Mouse (Mus musculus) stomach, embryonic 16.5 days (tissue): ENCODE measurements at regions not wholly inside any gene's neighbourhood (a gene's known extent, or its start where the extent isn't known, plus 50 kb on each side); places are given as distances from the start of the nearest gene placed in this dataset.
A peak's percentile ranks its signal among the peaks of the same experiment; 100 is the strongest.

Experiments used
- ATAC-seq: fragments of 200-750 bp; cut with Nextera tagmentation; 2 replicates; pipeline ENCODE4 v1.8.0; 2017; ENCODE audit warnings: moderate number of reproducible peaks, moderate TSS enrichment; ENCODE audit not compliant: insufficient read depth, low FRiP score
- H3K27ac ChIP-seq: fragments of 300-500 bp; sonication (generic); 2 replicates; pipeline ENCODE4 v1.5.1; 2014; ENCODE audit warnings: low read length
- H3K27me3 ChIP-seq: fragments of 300-500 bp; sonication (generic); 2 replicates; pipeline ENCODE4 v1.6.1; 2014; ENCODE audit warnings: low read length, control low read depth, mixed read lengths; ENCODE audit not compliant: control insufficient read depth, insufficient read depth
- H3K36me3 ChIP-seq: fragments of 300-500 bp; sonication (generic); 2 replicates; pipeline ENCODE4 v1.6.1; 2014; ENCODE audit warnings: low read length; ENCODE audit not compliant: control insufficient read depth, insufficient read depth
- H3K4me1 ChIP-seq: fragments of 300-500 bp; sonication (generic); 2 replicates; pipeline ENCODE4 v1.6.1; 2014; ENCODE audit warnings: low read length, control low read depth, mixed read lengths; ENCODE audit not compliant: control insufficient read depth, insufficient read depth
- H3K4me2 ChIP-seq: fragments of 300-500 bp; sonication (generic); 2 replicates; pipeline ENCODE4 v1.6.1; 2014; ENCODE audit warnings: low read depth, low read length, mixed read lengths
- H3K4me3 ChIP-seq: fragments of 300-500 bp; sonication (generic); replicated peaks from 2 replicates; pipeline ENCODE4 v1.5.1; 2014; ENCODE audit warnings: mild to moderate bottlenecking, low read length
- H3K9ac ChIP-seq: fragments of 300-500 bp; sonication (generic); 2 replicates; pipeline ENCODE4 v1.6.1; 2014; ENCODE audit warnings: low read length
- H3K9me3 ChIP-seq: fragments of 300-500 bp; sonication (generic); replicated peaks from 2 replicates; pipeline ENCODE4 v1.6.1; 2016; ENCODE audit warnings: low read length, control low read depth; ENCODE audit not compliant: control insufficient read depth
- WGBS: fragments of 180-500 bp; shearing (Covaris S2); extraction: QIAGEN DNeasy Blood & Tissue Kit; methylation state at CpG from one replicate; pipeline ENCODE4 v1.1.7; 2014; 5-methylcytosine and 5-hydroxymethylcytosine counted together

GRCm38 (mm10) chr10:42101096-42101495 lies 82.9 kb upstream of the Armc2 start:
- Histone ChIP-seq H3K27ac (no peak overlapping the region), H3K4me3 (no peak overlapping the region), H3K36me3 (no peaks in the 10 kb centered on the region), H3K9ac (no peak overlapping the region), H3K4me1 (no peaks in the 10 kb centered on the region; the same call in 1 of the 2 replicates), H3K4me2 (no peak overlapping the region), H3K9me3 (0 out of 2 replicates have a peak, but pooled peaks cover 4% of the 10 kb centered on the region), H3K27me3 (no peaks in the 10 kb centered on the region)
- 87% methylated on average over 6 of the region's 6 CpGs for whole genome bisulfite sequencing
- ATAC-seq = no peak

- Histone ChIP-seq H3K4me2 (no peak overlapping the region), H3K4me1 (peaks cover under 1% of the 10 kb centered on the region; the same call in 1 of the 2 replicates), H3K9ac (no peak overlapping the region), H3K9me3 (no peaks in the 10 kb centered on the region), H3K27ac (no peak overlapping the region), H3K27me3 (no peaks in the 10 kb centered on the region), H3K36me3 (no peaks in the 10 kb centered on the region), H3K4me3 (no peak overlapping the region)
- WGBS = 83% methylated on average over 6 of the region's 6 CpGs
- no peak for ATAC-seq
Observed at GRCm38 (mm10) chr10:42096924-42097323, 78.7 kb upstream of the Armc2 start.

GRCm38 (mm10) chr10:42095986-42096385 lies 77.7 kb upstream of the Armc2 start:
- H3K27ac ChIP-seq = no peak overlapping the region
- H3K4me1 ChIP-seq = peaks cover 8% of the 10 kb centered on the region; the same call in 1 of the 2 replicates
- H3K4me3 ChIP-seq = no peak overlapping the region
- no peaks in the 10 kb centered on the region for H3K9me3 ChIP-seq
- ATAC-seq = no peak
- H3K9ac ChIP-seq = no peak overlapping the region
- no peaks in the 10 kb centered on the region for H3K36me3 ChIP-seq
- no peak overlapping the region for H3K4me2 ChIP-seq
- 94% methylated on average over 10 of the region's 10 CpGs for WGBS
- no peaks in the 10 kb centered on the region for H3K27me3 ChIP-seq

GRCm38 (mm10) chr10:42094274-42095000 lies 76.2 kb upstream of the Armc2 start:
- ATAC-seq = no peak
- H3K4me1 ChIP-seq = peaks cover 13% of the 10 kb centered on the region; the same call in 1 of the 2 replicates
- no peaks in the 10 kb centered on the region for H3K36me3 ChIP-seq
- no peak overlapping the region for H3K4me3 ChIP-seq
- H3K4me2 ChIP-seq = no peak overlapping the region
- 80% methylated on average over 24 of the region's 24 CpGs for WGBS
- no peaks in the 10 kb centered on the region for H3K9me3 ChIP-seq
- H3K9ac ChIP-seq = no peak overlapping the region
- no peak overlapping the region for H3K27ac ChIP-seq
- H3K27me3 ChIP-seq = no peaks in the 10 kb centered on the region

GRCm38 (mm10) chr10:42093176-42093759 lies 75.0 kb upstream of the Armc2 start:
- Histone ChIP-seq H3K36me3 (no peaks in the 10 kb centered on the region), H3K9me3 (no peaks in the 10 kb centered on the region), H3K4me3 (no peak overlapping the region), H3K27me3 (no peaks in the 10 kb centered on the region), H3K4me1 (peaks cover 22% of the 10 kb centered on the region), H3K27ac (no peak overlapping the region), H3K4me2 (no peak overlapping the region), H3K9ac (no peak overlapping the region)
- 69% methylated on average over 8 of the region's 8 CpGs for WGBS
- no peak for ATAC-seq

GRCm38 (mm10) chr10:42092500-42092899 lies 74.3 kb upstream of the Armc2 start:
- Histone ChIP-seq H3K27me3 (no peaks in the 10 kb centered on the region), H3K27ac (no peak overlapping the region), H3K9me3 (no peaks in the 10 kb centered on the region), H3K36me3 (no peaks in the 10 kb centered on the region), H3K4me3 (no peak overlapping the region), H3K4me1 (peaks cover 22% of the 10 kb centered on the region), H3K9ac (no peak overlapping the region), H3K4me2 (no peak overlapping the region)
- 74% methylated on average over 6 of the region's 6 CpGs for WGBS
- no peak for ATAC-seq

GRCm38 (mm10) chr10:42091546-42092168 lies 73.4 kb upstream of the Armc2 start:
- Histone ChIP-seq H3K4me1 (peaks cover 22% of the 10 kb centered on the region), H3K27ac (no peak overlapping the region), H3K9me3 (no peaks in the 10 kb centered on the region), H3K4me2 (no peak overlapping the region), H3K36me3 (no peaks in the 10 kb centered on the region), H3K27me3 (no peaks in the 10 kb centered on the region), H3K9ac (no peak overlapping the region), H3K4me3 (no peak overlapping the region)
- ATAC-seq = peak; percentile 21; the same call in 1 of the 2 replicates
- 59% methylated on average over 11 of the region's 11 CpGs for WGBS

GRCm38 (mm10) chr10:42090806-42091205 lies 72.6 kb upstream of the Armc2 start:
- whole genome bisulfite sequencing = 93% methylated on average over 7 of the region's 7 CpGs
- H3K9ac ChIP-seq = no peak overlapping the region
- no peak overlapping the region for H3K27ac ChIP-seq
- peaks cover 22% of the 10 kb centered on the region for H3K4me1 ChIP-seq
- no peak overlapping the region for H3K4me3 ChIP-seq
- no peaks in the 10 kb centered on the region for H3K36me3 ChIP-seq
- ATAC-seq = no peak
- no peak overlapping the region for H3K4me2 ChIP-seq
- no peaks in the 10 kb centered on the region for H3K27me3 ChIP-seq
- no peaks in the 10 kb centered on the region for H3K9me3 ChIP-seq

- Histone ChIP-seq H3K9me3 (no peaks in the 10 kb centered on the region), H3K4me3 (no peak overlapping the region), H3K9ac (no peak overlapping the region), H3K4me2 (no peak overlapping the region), H3K4me1 (peaks cover 22% of the 10 kb centered on the region), H3K27me3 (no peaks in the 10 kb centered on the region), H3K27ac (no peak overlapping the region), H3K36me3 (no peaks in the 10 kb centered on the region)
- 54% methylated on average over 3 of the region's 3 CpGs for WGBS
- no peak for ATAC-seq
Observed at GRCm38 (mm10) chr10:42090147-42090546, 71.9 kb upstream of the Armc2 start.
